Comparison of ENCODE assay signal across 8 mouse cellular contexts in the genomic region with DNA sequence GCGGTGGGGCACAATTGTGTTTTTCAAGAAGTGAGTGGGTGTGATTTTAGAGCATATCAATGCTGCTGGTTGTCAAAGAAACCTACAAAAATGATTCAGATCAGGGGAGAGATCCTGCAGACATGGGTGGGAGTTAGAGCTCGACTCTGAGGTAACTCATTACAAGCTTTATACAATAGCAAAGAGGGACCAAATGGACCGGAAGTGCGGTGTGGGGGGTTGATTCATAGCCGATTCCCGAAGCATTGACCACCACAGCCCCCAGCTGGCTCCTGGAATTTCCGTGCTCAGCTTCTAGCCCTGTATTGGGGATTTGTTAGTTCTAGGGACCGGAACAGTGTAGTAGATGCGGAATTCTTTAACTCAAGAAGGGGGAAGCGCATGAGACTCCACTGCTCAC. TPM values are rescaled to one million over a fixed set of nuclear protein-coding genes. Genes with fewer than 3 reads are reported as not detected.
DNase-seq lines count a peak whose midpoint lies in the region; ATAC-seq lines count a peak whose summit lies in the region.

No protein-coding gene starts in this region.

- peak overlapping the region; percentile 42 for H3K9ac ChIP-seq in liver, embryonic 11.5 days (ENCODE audit: low read depth, low read length)
- H3K9ac ChIP-seq in hindbrain, embryonic 14.5 days: peak overlapping the region; percentile 47
- peak overlapping the region; percentile 52; the same call in 1 of the 2 replicates for H3K9ac ChIP-seq in midbrain, embryonic 16.5 days (ENCODE audit: low read depth, low read length)

- H3K4me3 ChIP-seq in liver, embryonic 11.5 days (ENCODE audit: low read depth, low read length): peak overlapping the region; percentile 89; the same call in 1 of the 2 replicates
- peak overlapping the region; percentile 94 for H3K4me3 ChIP-seq in hindbrain, embryonic 14.5 days (replicated peaks; ENCODE audit: low read length)
- H3K4me3 ChIP-seq in midbrain, embryonic 16.5 days (ENCODE audit: low read depth, low read length): no peak overlapping the region; the same call in 1 of the 2 replicates

- peak; percentile 28 to 53 for DNase-seq in adrenal gland, adult (ENCODE audit: inconsistent age in 2 of 2, low spot score in 1 of 2)
- no peak for DNase-seq in adrenal gland, adult 2 months
- no peak for DNase-seq in liver, embryonic 11.5 days (ENCODE audit: low spot score)
- no peak for DNase-seq in liver
- DNase-seq in hindbrain, embryonic 14.5 days (ENCODE audit: low spot score): no peak
- no peak for DNase-seq in spleen, postnatal 4 days (ENCODE audit: low spot score in 2 of 2)
- no peak for DNase-seq in right cerebral cortex, postnatal 36 days (ENCODE audit: low spot score in 2 of 2)

- no peak for ATAC-seq in liver, embryonic 11.5 days (replicated peaks; ENCODE audit: low FRiP score)
- no peak for ATAC-seq in hindbrain, embryonic 14.5 days (ENCODE audit: low FRiP score)
- ATAC-seq in midbrain, embryonic 16.5 days: no peak

- WGBS in liver, embryonic 11.5 days: 68% methylated on average over 10 of the region's 10 CpGs
- 76% methylated on average over 10 of the region's 10 CpGs for WGBS in hindbrain, embryonic 14.5 days
- 72% methylated on average over 10 of the region's 10 CpGs for WGBS in midbrain, embryonic 16.5 days

- H3K9me3 ChIP-seq in liver, embryonic 11.5 days (ENCODE audit: control insufficient read depth, low read length): no peaks in the 10 kb centered on the region
- no peaks in the 10 kb centered on the region for H3K9me3 ChIP-seq in hindbrain, embryonic 14.5 days (ENCODE audit: control insufficient read depth, low read length)
- H3K9me3 ChIP-seq in midbrain, embryonic 16.5 days (replicated peaks; ENCODE audit: control insufficient read depth, low read length, poor library complexity, severe bottlenecking): no peaks in the 10 kb centered on the region

- H3K4me1 ChIP-seq in liver, embryonic 11.5 days (replicated peaks; ENCODE audit: control insufficient read depth, insufficient read depth, low read length): peaks cover 17% of the 10 kb centered on the region; the same call in 1 of the 2 replicates
- H3K4me1 ChIP-seq in hindbrain, embryonic 14.5 days (replicated peaks; ENCODE audit: control insufficient read depth, insufficient read depth, low read length): peaks cover 39% of the 10 kb centered on the region
- H3K4me1 ChIP-seq in midbrain, embryonic 16.5 days (ENCODE audit: control insufficient read depth, insufficient read depth, low read length): peaks cover 48% of the 10 kb centered on the region

- peak overlapping the region; percentile 81 for H3K4me2 ChIP-seq in liver, embryonic 11.5 days
- peak overlapping the region; percentile 60 for H3K4me2 ChIP-seq in hindbrain, embryonic 14.5 days (replicated peaks)
- H3K4me2 ChIP-seq in midbrain, embryonic 16.5 days (ENCODE audit: low read length): peak overlapping the region; percentile 69

- no peaks in the 10 kb centered on the region for H3K27me3 ChIP-seq in liver, embryonic 11.5 days (replicated peaks; ENCODE audit: control insufficient read depth, insufficient read depth, low read length)
- no peaks in the 10 kb centered on the region for H3K27me3 ChIP-seq in hindbrain, embryonic 14.5 days (ENCODE audit: control insufficient read depth, insufficient read depth, low read length)
- H3K27me3 ChIP-seq in midbrain, embryonic 16.5 days (ENCODE audit: control insufficient read depth, insufficient read depth, low read depth, low read length): no peaks in the 10 kb centered on the region

- peaks cover 10% of the 10 kb centered on the region; the same call in 1 of the 2 replicates for H3K36me3 ChIP-seq in liver, embryonic 11.5 days (ENCODE audit: control insufficient read depth, insufficient read depth, low read length)
- H3K36me3 ChIP-seq in hindbrain, embryonic 14.5 days (replicated peaks; ENCODE audit: control insufficient read depth, insufficient read depth): peaks cover 16% of the 10 kb centered on the region
- H3K36me3 ChIP-seq in midbrain, embryonic 16.5 days (ENCODE audit: control insufficient read depth, insufficient read depth, low read length): peaks cover 3% of the 10 kb centered on the region; the same call in 1 of the 2 replicates

- no peak overlapping the region for H3K27ac ChIP-seq in liver, embryonic 11.5 days (ENCODE audit: low read depth, low read length)
- peak overlapping the region; percentile 86 for H3K27ac ChIP-seq in hindbrain, embryonic 14.5 days
- H3K27ac ChIP-seq in midbrain, embryonic 16.5 days (ENCODE audit: low read length): peak overlapping the region; percentile 98

RNA-seq across cellular contexts. Expression of a gene that starts 0.8 kb away (rescaled TPM):
- 100 to 1,000 TPM; 133 to 196 TPM for total RNA-seq in adrenal gland, adult 2 months (2021)
- polyA plus RNA-seq in adrenal gland, adult 2 months (2012; rRNA removed): 30.9 and 43.4 TPM in 2 replicates
- polyA plus RNA-seq in liver, embryonic 11.5 days (2014; fragmentation: Nextera tagmentation; extraction: Ambion mirVana): 84.9 and 88.5 TPM in 2 replicates
- polyA plus RNA-seq in hindbrain, embryonic 14.5 days (2014; fragmentation: Nextera tagmentation; extraction: Ambion mirVana): 150 and 157 TPM in 2 replicates
- 237 and 256 TPM in 2 replicates for polyA plus RNA-seq in midbrain, embryonic 16.5 days (2015; fragmentation: Nextera tagmentation; extraction: Ambion mirVana)

RNA-seq across cellular contexts. Expression of a gene that starts 2.7 kb away (rescaled TPM):
- total RNA-seq in adrenal gland, adult 2 months (2021): 1 to 10 TPM; 3.7 to 4.3 TPM
- 1.1 TPM in 2 replicates for polyA plus RNA-seq in adrenal gland, adult 2 months (2012; rRNA removed)
- 3.4 and 3.8 TPM in 2 replicates for polyA plus RNA-seq in liver, embryonic 11.5 days (2014; fragmentation: Nextera tagmentation; extraction: Ambion mirVana)
- polyA plus RNA-seq in hindbrain, embryonic 14.5 days (2014; fragmentation: Nextera tagmentation; extraction: Ambion mirVana): 25.9 and 27.0 TPM in 2 replicates
- polyA plus RNA-seq in midbrain, embryonic 16.5 days (2015; fragmentation: Nextera tagmentation; extraction: Ambion mirVana): 33.8 and 34.4 TPM in 2 replicates

RNA-seq across cellular contexts. Expression of a gene that starts 33.9 kb away (rescaled TPM):
- 10 to 100 TPM; 15.2 to 22.2 TPM for total RNA-seq in adrenal gland, adult 2 months (2021)
- 8.5 and 9.9 TPM in 2 replicates for polyA plus RNA-seq in adrenal gland, adult 2 months (2012; rRNA removed)
- polyA plus RNA-seq in liver, embryonic 11.5 days (2014; fragmentation: Nextera tagmentation; extraction: Ambion mirVana): 114 and 125 TPM in 2 replicates
- polyA plus RNA-seq in hindbrain, embryonic 14.5 days (2014; fragmentation: Nextera tagmentation; extraction: Ambion mirVana): 117 and 129 TPM in 2 replicates
- polyA plus RNA-seq in midbrain, embryonic 16.5 days (2015; fragmentation: Nextera tagmentation; extraction: Ambion mirVana): 125 and 134 TPM in 2 replicates

Comparison
In these comparisons a context has a peak if more than half of its experiments do, and no peak if none do; other contexts are left out.
1. DNase-seq: peak in adrenal gland, adult (2 of 2); none in adrenal gland, adult 2 months (single experiment), liver, embryonic 11.5 days (single experiment), liver (single experiment), hindbrain, embryonic 14.5 days (single experiment), spleen, postnatal 4 days (0 of 2) and right cerebral cortex, postnatal 36 days (0 of 2).
2. RNA of a gene that starts 33.9 kb away (polyA plus RNA-seq): 125 to 134 TPM in midbrain, embryonic 16.5 days, 117 to 129 TPM in hindbrain, embryonic 14.5 days and 114 to 125 TPM in liver, embryonic 11.5 days; 8.5 to 9.9 TPM in adrenal gland, adult 2 months; every median in the first group is over 10 times any median in the second.
3. Peak in every context shown above with its lines, with median percentiles within 50 percentile points of each other: H3K4me2 ChIP-seq and H3K9ac ChIP-seq.